Mouse (Mus musculus) stomach, postnatal 0 days (tissue): ENCODE results near the gene Cdh12.

Experiments used
- CTCF ChIP-seq: IDR thresholded peaks from 2 replicates; pipeline ENCODE4 v1.5.1; 2016; ENCODE audit warnings: antibody characterized with exemption, low read depth, mild to moderate bottlenecking, moderate library complexity
- EP300 ChIP-seq: optimal IDR thresholded peaks from 2 replicates; pipeline ENCODE3; 2016; ENCODE audit warnings: antibody characterized with exemption

- TF ChIP-seq CTCF (no peak), EP300 (no peak)
These were observed 218.3 kb downstream of the Cdh12 start for GRCm38 (mm10) chr15:20667350-20667749.
